Mouse (Mus musculus) gastrocnemius, postnatal 4 days (tissue): ENCODE data around the gene Abl1. TPM values are rescaled to one million over a fixed set of nuclear protein-coding genes. Genes with fewer than 3 reads are reported as not detected.

ENCODE experiments used
- DNase-seq, 2 experiments: peaks; one replicate each; pipeline ENCODE4 v3.0.0; 2021 to 2022; ENCODE audit warnings: low spot score in 2 of 2, mixed read lengths in 2 of 2
- total RNA-seq, 2 experiments: library from RNA; stranded (reverse); gene quantifications; 2 replicates each; pipeline ENCODE4 v1.2.3; 2021

Abl1 gene
- total RNA-seq, 2 experiments from 2014 or later: 76.3 to 80.7 TPM

DNA sequence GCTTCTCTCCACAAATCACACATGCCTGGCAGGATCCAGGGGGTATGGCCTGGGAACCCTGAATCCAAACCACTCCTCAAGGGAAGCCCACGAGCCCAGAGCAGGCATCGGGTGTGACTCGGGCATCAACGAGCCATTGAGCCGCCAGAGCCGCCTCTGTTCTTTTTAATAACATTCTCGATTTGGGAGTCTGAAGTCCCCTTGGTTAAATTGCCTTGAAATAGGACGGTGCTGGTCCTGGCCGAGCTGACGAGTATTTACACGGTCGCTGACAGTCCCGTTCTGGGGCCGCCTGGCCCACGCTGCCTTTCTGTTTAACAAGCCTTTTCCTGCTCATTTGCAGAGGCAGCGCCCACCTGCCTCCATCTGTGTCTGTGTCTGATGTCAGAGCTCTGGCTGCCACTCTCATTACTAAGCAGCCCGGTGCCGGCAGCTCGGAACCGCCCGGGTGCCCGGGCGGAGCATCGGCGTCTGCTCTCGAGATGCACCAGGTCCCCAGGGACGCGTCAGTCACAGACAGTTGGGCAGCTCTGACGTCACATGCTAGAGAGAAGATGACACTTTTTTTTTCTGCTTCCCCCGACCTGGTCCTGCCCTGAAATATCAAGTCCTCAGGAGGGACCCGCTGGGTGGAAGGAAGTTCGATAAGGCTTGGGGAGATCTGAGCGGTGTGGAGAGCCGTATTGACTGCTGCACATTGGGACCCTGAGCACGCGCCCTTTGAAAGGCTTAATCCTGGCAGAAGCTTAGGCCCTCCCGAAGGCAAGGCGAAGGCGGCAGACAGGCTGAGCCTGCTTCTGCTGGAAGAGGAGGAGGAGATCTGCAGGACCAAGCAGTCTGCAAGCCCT lies 134.6 kb downstream of the Abl1 start:
- DNase-seq: no peak

DNA sequence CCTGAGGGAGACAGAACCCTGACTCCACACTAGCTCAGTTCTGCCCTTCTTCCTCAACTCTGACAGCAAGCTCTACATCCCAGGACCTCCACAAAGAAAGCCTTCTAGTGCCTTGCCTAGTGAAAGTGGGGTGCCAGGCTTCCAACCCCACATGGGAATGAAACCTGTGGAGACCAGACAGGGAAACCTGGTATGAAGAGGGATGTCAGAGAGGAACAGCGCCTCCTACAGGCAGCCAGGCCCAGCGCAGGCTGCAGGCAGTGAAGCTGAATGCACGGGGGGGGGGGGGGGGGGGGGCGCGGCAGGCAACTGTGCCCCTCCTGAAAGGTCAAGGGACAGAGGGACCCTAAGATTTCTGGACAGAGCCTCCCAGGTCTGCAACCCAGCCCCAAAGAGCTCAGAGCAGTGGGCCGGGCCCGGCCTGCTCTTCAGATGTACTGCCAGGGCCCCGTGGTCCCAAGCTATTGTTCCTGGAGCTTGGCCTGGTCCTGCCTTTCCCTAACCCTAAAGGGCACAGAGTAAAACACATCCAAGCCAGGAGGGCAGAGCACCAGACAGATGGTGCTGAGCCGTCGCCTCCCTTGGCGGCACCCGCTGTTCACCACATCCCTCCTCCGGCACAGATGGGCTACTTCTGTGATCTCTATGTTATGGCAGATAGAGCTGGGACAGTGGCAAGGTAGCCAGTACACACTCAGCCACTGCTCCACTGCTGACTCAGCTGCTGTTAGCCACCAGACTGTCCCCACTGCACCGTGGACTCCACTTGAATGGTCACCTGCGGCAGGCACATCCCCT lies 136.0 kb downstream of the Abl1 start:
- DNase-seq: no peak

DNA sequence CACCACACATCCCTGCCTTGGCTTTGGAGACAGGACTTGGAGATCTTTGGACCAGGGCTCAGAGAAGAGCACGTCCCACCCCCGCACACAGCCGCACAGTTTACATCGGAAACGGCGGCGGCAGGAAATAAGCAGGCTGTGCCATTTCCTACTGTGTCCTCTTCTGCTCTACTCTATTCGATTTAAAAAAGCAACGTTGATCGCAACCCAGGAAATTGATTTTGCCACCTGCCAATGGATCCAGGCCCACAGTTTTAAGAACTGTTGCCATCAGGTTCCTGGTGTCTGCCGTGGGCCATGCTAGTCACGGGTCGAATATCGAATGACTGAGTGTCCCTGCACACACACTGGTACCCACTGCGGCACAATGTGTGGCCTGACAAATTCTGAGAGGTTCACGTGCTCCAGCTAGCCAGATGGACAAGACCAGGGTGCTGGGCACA lies 137.3 kb downstream of the Abl1 start:
- DNase-seq: no peak

DNA sequence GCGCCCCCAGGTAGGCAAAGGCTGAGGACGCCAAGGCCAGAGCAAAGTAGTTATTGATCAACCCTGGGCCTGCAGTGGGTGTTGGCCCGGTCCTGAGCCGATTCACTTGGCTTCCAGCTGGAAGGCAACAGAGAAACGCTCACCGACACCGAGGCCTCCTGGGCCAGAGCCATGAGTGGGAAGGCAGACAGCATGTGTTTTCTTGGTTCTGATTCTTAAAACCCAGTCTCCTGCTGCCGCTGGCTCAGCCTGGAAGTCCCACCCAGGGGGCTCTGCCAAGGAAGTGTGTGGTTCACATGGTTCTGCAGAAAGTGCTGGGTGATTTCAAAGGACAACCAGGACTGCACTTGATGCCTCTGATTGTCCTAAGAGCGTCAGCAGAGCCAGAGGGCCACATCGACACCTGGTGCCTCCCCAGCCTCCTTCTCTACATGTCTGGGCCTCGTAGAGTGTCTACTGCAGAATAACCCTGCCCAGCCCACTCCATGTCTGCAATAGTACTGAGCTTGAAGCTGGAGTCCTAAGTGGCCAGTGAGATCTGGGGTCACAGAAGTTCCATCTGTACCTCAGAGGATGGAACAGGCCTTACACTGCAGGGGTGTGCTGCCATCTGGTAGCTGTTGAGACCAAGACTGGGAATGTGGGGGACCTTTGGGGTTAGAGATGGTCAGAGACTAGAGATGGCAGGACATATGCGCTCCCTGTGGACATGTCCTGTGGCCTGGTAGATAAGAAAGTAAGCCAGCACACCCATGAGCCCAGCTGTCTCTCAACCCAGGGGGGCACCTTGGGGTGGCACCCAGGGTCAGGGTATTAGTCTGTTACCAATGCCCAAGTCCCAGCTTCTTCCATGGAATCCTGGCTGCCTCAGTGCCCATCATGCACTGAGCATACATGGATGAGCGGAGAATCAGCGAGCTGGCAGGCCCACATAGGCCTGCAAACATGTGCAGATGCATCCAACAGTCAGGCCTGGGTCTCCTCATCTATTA lies 138.2 kb downstream of the Abl1 start:
- no peak for DNase-seq

DNA sequence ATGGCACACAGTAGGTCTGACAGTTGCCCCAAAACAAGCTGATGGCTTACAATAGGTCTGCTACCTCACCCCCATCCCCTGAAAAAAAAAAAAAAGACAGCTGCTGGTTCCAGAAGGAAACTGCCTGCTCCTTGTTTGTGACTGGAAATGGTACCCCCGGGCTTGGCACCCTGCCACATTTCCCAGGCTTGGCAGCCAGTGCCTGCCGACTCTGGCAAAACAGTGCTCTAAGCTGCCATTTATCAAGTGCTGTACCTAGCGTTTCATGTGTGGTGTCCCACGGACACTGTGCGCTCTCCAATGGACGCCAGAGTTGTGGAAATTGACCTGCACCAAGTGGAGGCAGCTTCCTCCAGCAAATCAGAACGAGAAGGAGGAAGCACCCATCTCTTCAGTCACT lies 139.7 kb downstream of the Abl1 start:
- no peak for DNase-seq

DNA sequence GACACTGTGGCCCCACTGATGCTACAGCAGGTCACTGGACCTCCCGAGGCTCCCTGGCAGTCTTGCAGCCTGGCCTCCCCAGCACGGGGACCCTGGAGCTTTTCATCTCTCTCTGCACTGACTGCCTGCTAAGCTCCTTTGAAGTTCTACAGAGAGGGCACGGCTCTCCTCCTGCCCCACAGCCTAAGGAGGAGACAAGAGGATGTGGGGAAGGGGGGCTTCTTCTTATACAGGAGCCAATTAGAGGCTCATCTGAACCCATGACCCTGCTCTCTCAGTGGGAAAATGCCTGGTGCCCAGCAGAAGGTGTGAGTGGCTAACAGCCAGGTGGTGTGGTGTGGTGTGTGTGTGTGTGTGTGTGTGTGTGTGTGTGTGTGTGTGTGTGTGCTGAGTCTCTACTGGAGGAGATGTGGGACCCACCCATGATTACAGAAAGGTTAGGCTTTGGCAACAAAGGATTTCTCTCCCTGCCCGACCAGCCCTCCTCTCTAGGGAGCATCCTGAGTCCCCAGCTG lies 140.2 kb downstream of the Abl1 start:
- no peak for DNase-seq

DNA sequence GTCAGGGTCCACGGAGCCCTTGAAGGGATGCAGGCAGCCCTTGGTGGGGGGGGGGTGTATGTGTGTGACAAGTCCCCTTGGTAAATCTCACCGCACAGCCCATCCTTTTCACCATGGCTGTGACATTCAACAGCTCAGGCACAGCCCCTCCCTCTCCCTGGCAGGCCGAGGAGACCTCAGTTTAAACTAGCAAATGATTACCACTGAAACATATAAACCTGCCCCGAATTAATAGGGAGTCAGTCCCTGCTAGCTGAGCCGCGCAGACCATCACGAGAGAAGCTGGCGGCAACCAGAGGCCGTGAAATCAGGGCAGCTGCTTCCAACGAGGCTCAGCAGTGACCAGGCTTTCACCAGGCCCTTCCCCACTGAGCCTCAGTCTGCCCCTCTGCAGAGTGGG lies 147.9 kb downstream of the Abl1 start:
- DNase-seq: no peak

DNA sequence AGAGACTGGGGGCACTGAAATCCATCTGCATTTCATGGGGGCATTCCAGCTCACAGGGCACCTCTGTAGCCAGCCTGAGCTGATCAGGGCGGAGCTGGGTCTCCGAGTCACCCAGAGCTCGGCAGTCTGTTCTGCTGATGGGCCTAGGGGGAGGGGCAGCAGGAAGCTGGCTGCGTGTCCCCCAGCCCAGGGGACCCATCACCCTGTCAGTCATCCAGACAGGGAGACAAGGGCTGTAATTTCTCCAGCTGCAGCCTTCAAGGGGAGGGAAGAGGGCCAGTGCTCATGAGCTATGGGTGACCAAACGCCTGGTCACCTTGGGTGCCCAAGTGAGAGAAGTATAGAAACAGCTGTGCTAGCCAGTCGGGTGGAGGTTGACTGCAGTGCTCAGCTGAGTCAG lies 148.8 kb downstream of the Abl1 start:
- no peak for DNase-seq

DNA sequence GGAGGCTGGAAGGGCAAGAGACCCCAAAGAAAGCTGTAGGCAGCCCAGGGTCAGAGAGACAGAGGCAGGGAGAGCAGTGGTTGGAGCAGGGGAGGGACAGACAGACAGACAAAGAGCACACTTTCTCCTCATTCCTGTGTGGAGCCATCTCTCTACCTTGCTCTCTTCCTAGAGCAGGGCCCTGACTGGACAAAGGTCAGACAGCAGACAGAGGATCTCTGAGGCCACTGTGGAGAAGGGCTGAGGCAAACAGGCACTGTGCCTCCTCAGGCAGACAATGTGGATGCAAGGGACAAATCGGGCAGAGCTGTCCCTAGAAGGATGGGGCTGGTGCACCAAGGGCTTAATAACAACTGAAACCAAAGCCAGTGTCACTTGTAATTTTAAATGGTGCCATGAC lies 150.7 kb downstream of the Abl1 start:
- DNase-seq: no peak

DNA sequence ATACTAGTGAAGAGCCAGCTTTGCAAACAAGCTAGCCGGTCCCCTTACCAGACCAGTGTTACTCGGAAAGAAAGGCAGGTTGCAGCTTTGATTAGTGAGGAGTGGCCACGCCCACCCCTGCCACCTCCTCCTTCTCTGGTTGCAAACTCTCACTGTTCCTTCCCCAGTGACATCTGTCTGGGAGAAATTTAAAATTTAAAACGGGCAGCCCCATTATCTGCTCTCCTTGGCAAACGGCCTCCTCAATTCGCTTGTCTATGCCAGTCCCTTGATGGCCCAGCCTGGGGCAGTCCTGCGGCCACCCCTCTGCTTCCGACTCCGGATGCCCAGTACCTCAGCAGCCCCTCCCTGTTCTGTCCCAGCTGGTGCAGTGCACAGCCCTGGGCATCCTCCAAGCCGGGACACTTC lies 156.6 kb downstream of the Abl1 start:
- no peak for DNase-seq

DNA sequence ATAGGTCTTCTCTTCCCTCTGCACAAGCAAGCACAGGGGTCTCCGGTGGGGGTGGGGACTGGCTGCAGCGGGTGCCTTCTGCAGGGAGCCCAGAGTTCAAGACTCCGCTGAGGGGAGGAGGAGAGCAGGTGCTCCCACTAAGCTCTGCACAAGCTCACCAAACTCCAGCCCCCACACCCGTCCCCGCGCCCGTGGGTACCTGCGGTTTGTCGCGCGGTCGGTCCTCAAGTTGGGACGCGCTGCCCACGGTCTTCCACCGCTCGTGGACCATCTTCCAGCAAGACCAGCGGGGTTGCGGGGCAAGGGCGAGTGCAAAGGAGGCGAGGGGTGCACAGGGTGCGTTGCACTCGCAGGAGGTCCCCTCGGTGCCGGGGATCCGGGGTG lies 157.3 kb downstream of the Abl1 start:
- DNase-seq: no peak

DNA sequence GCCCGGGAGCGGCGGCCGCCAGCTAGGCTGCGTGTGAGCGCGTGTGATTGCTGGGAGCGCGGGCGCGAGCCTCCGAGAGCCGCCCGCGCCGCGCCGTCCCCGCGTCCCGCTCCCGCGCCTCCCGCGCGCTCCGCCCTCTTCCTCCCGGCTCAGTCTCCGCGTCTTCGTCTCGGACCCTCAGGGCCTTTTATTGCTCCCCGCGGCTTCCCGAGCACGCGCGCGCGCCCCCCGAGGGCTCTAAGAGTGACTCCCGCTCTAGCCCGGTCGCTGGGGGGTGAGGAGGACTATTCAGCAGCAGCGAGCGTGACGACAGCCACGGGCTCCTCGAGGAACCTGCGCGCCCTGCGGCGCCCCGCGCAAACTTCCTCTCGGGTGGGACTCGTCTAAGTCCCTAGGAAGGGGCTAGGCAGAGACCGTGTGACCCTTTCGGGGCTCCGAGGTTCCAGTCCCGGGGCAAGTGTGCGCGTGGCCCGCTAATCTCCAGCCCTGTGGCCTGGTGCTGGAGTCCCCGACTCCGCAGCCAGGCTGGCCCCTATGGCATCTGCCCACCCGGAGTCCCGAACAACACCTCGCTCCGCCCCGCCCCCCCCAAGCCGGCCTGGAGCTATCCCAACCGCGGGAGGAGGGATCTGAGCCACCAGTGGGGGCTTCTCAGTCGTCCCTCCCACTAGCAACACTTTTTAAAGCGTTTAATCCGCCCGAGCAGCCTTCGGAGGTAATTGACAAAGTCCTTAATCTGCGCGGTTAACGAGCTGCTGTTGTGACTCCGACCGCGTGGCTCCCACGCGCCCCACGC lies 157.9 kb downstream of the Abl1 start, which contains the start of gene Fibcd1:
TSS of gene Fibcd1 (minus strand) at position 110 of the 796 bp plus-strand sequence.
- DNase-seq: no peak

DNA sequence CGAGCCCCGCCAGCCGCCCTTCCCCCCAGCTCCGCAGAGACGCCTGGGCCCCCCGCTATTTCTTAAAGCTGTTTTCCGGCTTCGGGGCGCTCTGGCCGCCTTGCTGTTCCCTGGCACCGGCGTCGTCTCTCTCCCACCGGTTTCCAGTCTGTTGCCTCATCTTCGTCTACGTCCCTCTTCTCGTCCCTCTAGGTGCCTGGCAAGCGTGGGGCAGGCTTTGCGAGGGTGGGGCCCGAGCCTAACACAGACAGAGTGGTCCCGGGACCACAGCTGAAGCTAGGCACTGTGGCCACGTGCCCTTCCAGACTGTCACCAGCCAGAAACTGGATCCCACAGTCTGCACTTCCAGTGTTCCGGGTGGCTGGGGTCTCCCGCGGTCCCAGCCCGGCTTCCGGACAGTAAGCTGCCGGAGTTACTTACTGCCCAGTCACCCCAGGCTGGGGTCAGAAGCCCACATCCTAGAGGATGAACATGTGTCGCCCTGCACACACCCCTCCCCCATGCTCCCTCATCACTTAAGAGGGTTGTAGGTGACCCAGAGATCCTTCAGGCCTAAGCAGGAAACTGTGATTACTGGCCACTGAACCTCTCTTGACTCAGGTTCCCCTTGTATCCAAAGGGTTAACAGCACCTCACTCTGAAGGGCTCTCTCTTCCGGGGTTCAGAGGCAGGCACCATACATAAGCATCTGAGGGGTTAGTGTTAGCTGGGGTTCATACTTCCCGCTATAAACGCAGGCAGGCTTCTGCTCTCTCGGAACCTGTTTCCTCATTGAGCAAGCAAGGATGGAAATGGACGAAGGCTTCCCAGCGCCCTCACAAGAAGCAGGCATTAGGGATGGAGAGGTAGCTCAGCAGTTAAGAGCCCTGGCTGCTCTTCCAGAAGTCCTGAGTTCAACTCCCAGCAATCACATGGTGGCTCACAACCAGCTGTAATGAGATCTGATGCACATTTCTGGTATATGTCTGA lies 158.8 kb downstream of the Abl1 start:
- DNase-seq: no peak

DNA sequence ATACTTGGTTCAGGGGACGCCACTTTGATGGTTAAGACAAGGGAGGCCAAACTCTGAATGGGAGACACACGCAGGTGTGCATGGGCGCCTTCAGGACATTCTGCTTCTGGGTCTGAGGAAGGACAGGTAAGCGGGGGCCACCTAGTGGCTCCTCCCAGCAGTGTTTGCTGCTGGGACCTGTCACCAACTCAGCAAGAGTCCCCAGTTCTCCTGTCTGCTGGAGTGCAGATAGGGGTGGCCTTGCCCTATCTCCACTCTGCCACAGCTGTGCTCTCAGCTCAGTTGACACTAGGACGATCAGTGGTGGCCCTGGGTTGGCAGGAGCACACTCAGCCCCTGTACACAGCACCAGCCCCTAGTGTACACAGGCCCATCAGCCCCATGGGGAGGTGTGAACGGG lies 159.7 kb downstream of the Abl1 start:
- no peak for DNase-seq

DNA sequence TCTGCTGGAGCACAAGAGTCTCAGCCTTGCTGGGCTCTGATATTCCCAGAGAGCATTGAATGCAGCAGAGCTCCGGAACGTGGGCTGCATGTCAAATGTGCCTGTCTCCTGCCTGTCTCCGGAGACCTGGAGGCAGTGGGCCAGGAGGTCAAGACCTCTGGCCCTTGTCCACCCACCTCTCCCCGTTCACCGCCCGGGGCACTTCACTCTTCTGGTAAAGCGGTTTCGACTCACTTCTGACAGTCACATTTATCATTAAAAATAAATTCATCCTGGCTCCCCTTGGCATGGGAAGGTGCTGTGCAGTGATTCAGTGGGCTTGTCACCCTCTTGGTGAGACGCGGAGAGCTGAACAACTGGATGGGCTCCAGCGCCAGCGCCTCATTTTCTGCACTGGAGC lies 162.0 kb downstream of the Abl1 start:
- no peak for DNase-seq
